Mouse (Mus musculus): ENCODE results near the gene Gk2. TPM values are rescaled to one million over a fixed set of nuclear protein-coding genes. Genes with fewer than 3 reads are reported as not detected.

Gk2 gene
- polyA plus RNA-seq, 1 experiment from 2014 or later, result not detected

DNA sequence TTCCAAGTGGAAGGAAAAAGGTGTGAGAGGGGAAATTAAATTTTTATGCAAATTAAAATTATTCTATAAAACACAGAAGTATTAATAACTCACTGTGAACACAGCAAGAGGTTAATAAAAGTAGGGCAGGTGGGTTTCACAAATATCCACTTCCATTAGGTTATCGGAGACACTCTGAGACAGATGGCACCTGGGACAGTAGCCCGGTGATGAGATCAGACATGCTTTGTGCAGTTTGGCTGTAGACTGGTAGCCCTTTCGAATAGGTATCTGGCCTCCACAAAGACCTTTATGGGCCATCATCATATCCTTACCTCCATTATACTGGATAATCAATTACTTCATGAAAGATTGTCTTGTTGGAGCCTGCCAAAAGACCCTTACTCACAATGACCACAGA lies 6.0 kb upstream of the Gk2 start:
- H3K4me2 ChIP-seq (ENCODE audit: low read depth, low read length, severe bottlenecking), result no peak overlapping the region
- no peak for DNase-seq (ENCODE audit: low spot score)
- H3K27me3 ChIP-seq (ENCODE audit: control insufficient read depth, insufficient read depth, low read length), result no peaks in the 10 kb centered on the region
- H3K4me1 ChIP-seq (replicated peaks; ENCODE audit: control insufficient read depth, insufficient read depth, low read length), result no peaks in the 10 kb centered on the region
- no peak for ATAC-seq (replicated peaks; ENCODE audit: low FRiP score)
- no peak overlapping the region for H3K9ac ChIP-seq (ENCODE audit: low read length)
- H3K36me3 ChIP-seq (ENCODE audit: control insufficient read depth, insufficient read depth, low read length), result no peaks in the 10 kb centered on the region
- H3K9me3 ChIP-seq (ENCODE audit: control insufficient read depth, low read length), result no peaks in the 10 kb centered on the region
- H3K27ac ChIP-seq (ENCODE audit: low read depth, low read length), result no peak overlapping the region
- WGBS, result 92% methylated on average over 3 of the region's 3 CpGs
- H3K4me3 ChIP-seq (ENCODE audit: low read depth, low read length), result no peak overlapping the region

GRCm38 (mm10) chr5:97451451-97451850 lies 5.4 kb downstream of the Gk2 start:
- H3K4me2 ChIP-seq (ENCODE audit: low read depth, low read length, severe bottlenecking), result no peak overlapping the region
- WGBS, result 83% methylated on average over 4 of the region's 4 CpGs
- no peak overlapping the region for H3K4me3 ChIP-seq (ENCODE audit: low read depth, low read length)
- H3K27ac ChIP-seq (ENCODE audit: low read depth, low read length), result no peak overlapping the region
- no peaks in the 10 kb centered on the region for H3K4me1 ChIP-seq (replicated peaks; ENCODE audit: control insufficient read depth, insufficient read depth, low read length)
- H3K36me3 ChIP-seq (ENCODE audit: control insufficient read depth, insufficient read depth, low read length), result no peaks in the 10 kb centered on the region
- no peak overlapping the region for H3K9ac ChIP-seq (ENCODE audit: low read length)
- DNase-seq (ENCODE audit: low spot score) (no peak), ATAC-seq (replicated peaks; ENCODE audit: low FRiP score) (no peak)
- H3K27me3 ChIP-seq (ENCODE audit: control insufficient read depth, insufficient read depth, low read length), result no peaks in the 10 kb centered on the region
- no peaks in the 10 kb centered on the region for H3K9me3 ChIP-seq (ENCODE audit: control insufficient read depth, low read length)

GRCm38 (mm10) chr5:97444191-97444590 lies 12.6 kb downstream of the Gk2 start:
- no peaks in the 10 kb centered on the region for H3K36me3 ChIP-seq (ENCODE audit: control insufficient read depth, insufficient read depth, low read length)
- no peak overlapping the region for H3K4me2 ChIP-seq (ENCODE audit: low read depth, low read length, severe bottlenecking)
- no peak for DNase-seq (ENCODE audit: low spot score)
- no peak for ATAC-seq (replicated peaks; ENCODE audit: low FRiP score)
- no peaks in the 10 kb centered on the region for H3K9me3 ChIP-seq (ENCODE audit: control insufficient read depth, low read length)
- no peak overlapping the region for H3K4me3 ChIP-seq (ENCODE audit: low read depth, low read length)
- no peaks in the 10 kb centered on the region for H3K27me3 ChIP-seq (ENCODE audit: control insufficient read depth, insufficient read depth, low read length)
- H3K27ac ChIP-seq (ENCODE audit: low read depth, low read length), result no peak overlapping the region
- no peaks in the 10 kb centered on the region for H3K4me1 ChIP-seq (replicated peaks; ENCODE audit: control insufficient read depth, insufficient read depth, low read length)
- H3K9ac ChIP-seq (ENCODE audit: low read length), result no peak overlapping the region
- WGBS, result 81% methylated on average over 1 of the region's 1 CpGs

GRCm38 (mm10) chr5:97432512-97432911 lies 24.3 kb downstream of the Gk2 start:
- ATAC-seq (replicated peaks; ENCODE audit: low FRiP score), result no peak
- Histone ChIP-seq H3K4me3 (ENCODE audit: low read depth, low read length) (no peak overlapping the region), H3K9ac (ENCODE audit: low read length) (no peak overlapping the region), H3K9me3 (ENCODE audit: control insufficient read depth, low read length) (no peaks in the 10 kb centered on the region), H3K27me3 (ENCODE audit: control insufficient read depth, insufficient read depth, low read length) (no peaks in the 10 kb centered on the region), H3K4me2 (ENCODE audit: low read depth, low read length, severe bottlenecking) (no peak overlapping the region), H3K4me1 (replicated peaks; ENCODE audit: control insufficient read depth, insufficient read depth, low read length) (no peaks in the 10 kb centered on the region), H3K36me3 (ENCODE audit: control insufficient read depth, insufficient read depth, low read length) (no peaks in the 10 kb centered on the region), H3K27ac (ENCODE audit: low read depth, low read length) (no peak overlapping the region)
- 91% methylated on average over 2 of the region's 2 CpGs for WGBS
- no peak for DNase-seq (ENCODE audit: low spot score)

- no peak overlapping the region for H3K4me3 ChIP-seq (ENCODE audit: low read depth, low read length)
- DNase-seq (ENCODE audit: low spot score) (no peak), ATAC-seq (replicated peaks; ENCODE audit: low FRiP score) (no peak)
- no peak overlapping the region for H3K4me2 ChIP-seq (ENCODE audit: low read depth, low read length, severe bottlenecking)
- H3K4me1 ChIP-seq (replicated peaks; ENCODE audit: control insufficient read depth, insufficient read depth, low read length), result no peaks in the 10 kb centered on the region
- no peaks in the 10 kb centered on the region for H3K9me3 ChIP-seq (ENCODE audit: control insufficient read depth, low read length)
- no peak overlapping the region for H3K27ac ChIP-seq (ENCODE audit: low read depth, low read length)
- 85% methylated on average over 9 of the region's 9 CpGs for WGBS
- no peaks in the 10 kb centered on the region for H3K27me3 ChIP-seq (ENCODE audit: control insufficient read depth, insufficient read depth, low read length)
- H3K9ac ChIP-seq (ENCODE audit: low read length), result no peak overlapping the region
- no peaks in the 10 kb centered on the region for H3K36me3 ChIP-seq (ENCODE audit: control insufficient read depth, insufficient read depth, low read length)
Measured at GRCm38 (mm10) chr5:97429976-97430375, 26.8 kb downstream of the Gk2 start.

DNA sequence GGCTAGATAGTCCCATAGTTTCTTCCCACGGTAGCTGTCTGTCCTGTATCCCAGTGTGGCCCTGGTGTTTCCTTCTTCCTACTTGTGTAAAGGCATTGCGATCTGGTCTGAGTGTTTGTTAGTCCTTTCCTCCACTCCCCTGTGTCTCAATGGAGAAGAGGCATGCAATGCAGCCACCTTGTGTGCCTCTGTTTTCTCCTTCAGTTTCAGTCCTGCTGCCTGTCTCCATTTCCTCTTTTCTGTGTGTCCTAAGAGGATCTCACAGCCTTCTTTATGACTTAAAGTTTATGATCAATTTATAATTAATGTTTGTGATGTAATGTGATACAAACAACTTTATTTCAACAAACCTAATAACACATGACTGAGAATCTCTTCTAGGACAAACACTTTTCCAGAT lies 35.2 kb downstream of the Gk2 start:
- H3K9ac ChIP-seq (ENCODE audit: low read length), result no peak overlapping the region
- H3K9me3 ChIP-seq (ENCODE audit: control insufficient read depth, low read length), result no peaks in the 10 kb centered on the region
- ATAC-seq (replicated peaks; ENCODE audit: low FRiP score) (no peak), DNase-seq (ENCODE audit: low spot score) (no peak)
- no peaks in the 10 kb centered on the region for H3K27me3 ChIP-seq (ENCODE audit: control insufficient read depth, insufficient read depth, low read length)
- no peaks in the 10 kb centered on the region for H3K36me3 ChIP-seq (ENCODE audit: control insufficient read depth, insufficient read depth, low read length)
- H3K27ac ChIP-seq (ENCODE audit: low read depth, low read length), result no peak overlapping the region
- 91% methylated on average over 2 of the region's 2 CpGs for WGBS
- no peak overlapping the region for H3K4me2 ChIP-seq (ENCODE audit: low read depth, low read length, severe bottlenecking)
- no peak overlapping the region for H3K4me3 ChIP-seq (ENCODE audit: low read depth, low read length)
- no peaks in the 10 kb centered on the region for H3K4me1 ChIP-seq (replicated peaks; ENCODE audit: control insufficient read depth, insufficient read depth, low read length)

GRCm38 (mm10) chr5:97417185-97417584 lies 39.6 kb downstream of the Gk2 start:
- Histone ChIP-seq H3K4me2 (ENCODE audit: low read depth, low read length, severe bottlenecking) (no peak overlapping the region), H3K27ac (ENCODE audit: low read depth, low read length) (no peak overlapping the region), H3K4me3 (ENCODE audit: low read depth, low read length) (no peak overlapping the region), H3K36me3 (ENCODE audit: control insufficient read depth, insufficient read depth, low read length) (no peaks in the 10 kb centered on the region), H3K4me1 (replicated peaks; ENCODE audit: control insufficient read depth, insufficient read depth, low read length) (no peaks in the 10 kb centered on the region), H3K9ac (ENCODE audit: low read length) (no peak overlapping the region), H3K9me3 (ENCODE audit: control insufficient read depth, low read length) (no peaks in the 10 kb centered on the region), H3K27me3 (ENCODE audit: control insufficient read depth, insufficient read depth, low read length) (no peaks in the 10 kb centered on the region)
- WGBS, result 84% methylated on average over 2 of the region's 2 CpGs
- no peak for DNase-seq (ENCODE audit: low spot score)
- no peak for ATAC-seq (replicated peaks; ENCODE audit: low FRiP score)

GRCm38 (mm10) chr5:97415837-97416236 lies 41.0 kb downstream of the Gk2 start:
- no peaks in the 10 kb centered on the region for H3K36me3 ChIP-seq (ENCODE audit: control insufficient read depth, insufficient read depth, low read length)
- H3K4me2 ChIP-seq (ENCODE audit: low read depth, low read length, severe bottlenecking), result no peak overlapping the region
- H3K4me3 ChIP-seq (ENCODE audit: low read depth, low read length), result no peak overlapping the region
- 77% methylated on average over 6 of the region's 6 CpGs for WGBS
- no peaks in the 10 kb centered on the region for H3K27me3 ChIP-seq (ENCODE audit: control insufficient read depth, insufficient read depth, low read length)
- no peak overlapping the region for H3K27ac ChIP-seq (ENCODE audit: low read depth, low read length)
- DNase-seq (ENCODE audit: low spot score) (no peak), ATAC-seq (replicated peaks; ENCODE audit: low FRiP score) (no peak)
- no peaks in the 10 kb centered on the region for H3K4me1 ChIP-seq (replicated peaks; ENCODE audit: control insufficient read depth, insufficient read depth, low read length)
- no peak overlapping the region for H3K9ac ChIP-seq (ENCODE audit: low read length)
- no peaks in the 10 kb centered on the region for H3K9me3 ChIP-seq (ENCODE audit: control insufficient read depth, low read length)

DNA sequence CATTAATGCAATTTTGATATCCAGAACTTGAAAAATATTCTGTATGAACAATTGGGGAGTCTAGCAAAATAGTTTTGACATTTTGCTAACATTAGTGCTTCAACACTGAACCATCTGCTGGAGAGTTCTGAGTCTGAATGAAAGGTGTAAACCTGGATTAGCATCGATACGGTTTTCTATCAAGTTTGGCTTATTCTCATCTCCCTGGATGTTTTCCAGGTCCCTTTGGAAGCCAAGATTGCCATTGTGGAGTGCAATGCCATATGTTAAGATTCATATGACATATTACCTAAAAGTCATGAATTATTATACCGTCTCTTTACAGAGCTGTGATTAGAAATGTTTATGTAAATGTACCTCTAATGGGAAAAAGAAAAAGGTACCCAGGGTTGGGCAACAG lies 43.1 kb downstream of the Gk2 start:
- Histone ChIP-seq H3K4me1 (replicated peaks; ENCODE audit: control insufficient read depth, insufficient read depth, low read length) (no peaks in the 10 kb centered on the region), H3K27ac (ENCODE audit: low read depth, low read length) (no peak overlapping the region), H3K4me3 (ENCODE audit: low read depth, low read length) (no peak overlapping the region), H3K36me3 (ENCODE audit: control insufficient read depth, insufficient read depth, low read length) (no peaks in the 10 kb centered on the region), H3K9me3 (ENCODE audit: control insufficient read depth, low read length) (no peaks in the 10 kb centered on the region), H3K9ac (ENCODE audit: low read length) (no peak overlapping the region), H3K27me3 (ENCODE audit: control insufficient read depth, insufficient read depth, low read length) (no peaks in the 10 kb centered on the region), H3K4me2 (ENCODE audit: low read depth, low read length, severe bottlenecking) (no peak overlapping the region)
- ATAC-seq (replicated peaks; ENCODE audit: low FRiP score) (no peak), DNase-seq (ENCODE audit: low spot score) (no peak)
- WGBS, result 89% methylated on average over 3 of the region's 3 CpGs
